Mouse (Mus musculus) forebrain, embryonic 12.5 days (tissue): ENCODE data around the gene Slc7a15. TPM values are rescaled to one million over a fixed set of nuclear protein-coding genes. Genes with fewer than 3 reads are reported as not detected.
"Not testable (repeated sequence)": the region's sequence is repeated elsewhere in the genome, so short reads cannot be mapped to it uniquely, and the experiment has no call there.

Experiments used
- ATAC-seq: fragments of 200-750 bp; cut with Nextera tagmentation; 2 replicates; pipeline ENCODE4 v1.8.0; 2017; ENCODE audit warnings: moderate TSS enrichment; ENCODE audit not compliant: low FRiP score
- H3K27ac ChIP-seq: fragments of 300-500 bp; sonication (generic); 2 replicates; pipeline ENCODE4 v1.5.1; 2016; ENCODE audit warnings: mild to moderate bottlenecking
- H3K27me3 ChIP-seq: fragments of 300-500 bp; sonication (generic); 2 replicates; pipeline ENCODE4 v1.6.1; 2016; ENCODE audit warnings: mild to moderate bottlenecking
- H3K36me3 ChIP-seq: fragments of 300-500 bp; sonication (generic); replicated peaks from 2 replicates; pipeline ENCODE4 v1.6.1; 2016; ENCODE audit warnings: mild to moderate bottlenecking
- H3K4me1 ChIP-seq: fragments of 300-500 bp; sonication (generic); 2 replicates; pipeline ENCODE4 v1.6.1; 2016
- H3K4me2 ChIP-seq: fragments of 300-500 bp; sonication (generic); 2 replicates; pipeline ENCODE4 v1.6.1; 2016; ENCODE audit warnings: mild to moderate bottlenecking, moderate library complexity
- H3K4me3 ChIP-seq: fragments of 300-500 bp; sonication (generic); replicated peaks from 2 replicates; pipeline ENCODE4 v1.5.1; 2016; ENCODE audit warnings: mild to moderate bottlenecking
- H3K9ac ChIP-seq: fragments of 300-500 bp; sonication (generic); 2 replicates; pipeline ENCODE4 v1.6.1; 2016; ENCODE audit warnings: mild to moderate bottlenecking
- H3K9me3 ChIP-seq: fragments of 300-500 bp; sonication (generic); 2 replicates; pipeline ENCODE4 v1.6.1; 2016
- WGBS: fragments of 180-500 bp; shearing (Covaris S2); methylation state at CpG from one replicate; pipeline ENCODE4 v1.1.7; 2016; 5-methylcytosine and 5-hydroxymethylcytosine counted together
- polyA plus RNA-seq: library from polyadenylated mRNA; unstranded; fragments of >200 nt; fragmentation: Nextera tagmentation; extraction: Ambion mirVana; gene quantifications from 2 replicates; pipeline ENCODE4 v1.2.1, GENCODE M21; 2016

Gene Slc7a15
- not detected in 2 replicates for polyA plus RNA-seq

DNA sequence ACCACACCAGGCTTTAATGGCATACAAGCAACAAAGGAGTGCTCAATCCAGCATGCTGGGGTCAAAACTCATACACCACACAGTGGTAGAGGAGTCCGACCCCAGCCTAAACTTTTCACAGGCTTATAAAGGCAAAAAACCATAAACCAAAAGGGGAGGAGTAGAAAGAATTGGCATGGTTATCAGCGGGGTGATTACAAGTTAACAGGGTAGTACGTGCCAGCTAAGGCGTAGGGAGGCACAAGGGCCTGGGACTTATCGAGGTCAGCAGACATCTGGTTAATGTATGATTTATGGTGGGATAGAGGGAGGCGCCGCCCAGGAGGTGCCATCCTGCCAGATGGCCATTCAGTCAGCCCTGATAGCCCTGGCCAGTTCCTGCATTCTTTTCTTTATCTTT lies at the start of gene Slc7a15:
Gene Slc7a15, minus strand, starts transcription at position 101 of the 400 bp plus-strand sequence.
- not testable (repeated sequence) for H3K27ac ChIP-seq, H3K27me3 ChIP-seq, ATAC-seq, H3K9me3 ChIP-seq, H3K4me1 ChIP-seq, H3K4me3 ChIP-seq, H3K9ac ChIP-seq, H3K36me3 ChIP-seq, H3K4me2 ChIP-seq
- WGBS = 95% methylated on average over 7 of the region's 7 CpGs

DNA sequence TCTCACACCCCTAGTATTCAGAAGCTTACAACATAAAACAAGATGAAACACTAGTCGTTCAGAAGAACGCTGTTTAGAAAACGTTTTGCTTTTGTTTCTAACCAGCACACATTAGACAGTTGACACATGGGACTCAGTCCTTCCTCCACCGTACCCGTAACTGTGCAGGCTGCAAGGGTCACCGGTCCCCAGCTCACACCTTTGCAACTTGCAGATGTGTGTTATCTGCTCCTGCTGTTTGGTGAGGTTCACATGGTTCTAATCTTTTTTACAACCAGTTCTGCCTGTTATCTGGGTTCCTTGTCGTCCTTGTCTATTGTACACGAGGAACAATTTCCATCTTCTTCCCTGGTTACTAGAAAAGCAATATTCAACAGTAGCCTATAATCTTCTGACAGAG lies 49.3 kb upstream of the Slc7a15 start:
- not testable (repeated sequence) for H3K27me3 ChIP-seq, H3K4me1 ChIP-seq, H3K9me3 ChIP-seq, H3K4me2 ChIP-seq, H3K4me3 ChIP-seq, H3K9ac ChIP-seq, H3K36me3 ChIP-seq, ATAC-seq, H3K27ac ChIP-seq
- WGBS = 78% methylated on average over 8 of the region's 8 CpGs

DNA sequence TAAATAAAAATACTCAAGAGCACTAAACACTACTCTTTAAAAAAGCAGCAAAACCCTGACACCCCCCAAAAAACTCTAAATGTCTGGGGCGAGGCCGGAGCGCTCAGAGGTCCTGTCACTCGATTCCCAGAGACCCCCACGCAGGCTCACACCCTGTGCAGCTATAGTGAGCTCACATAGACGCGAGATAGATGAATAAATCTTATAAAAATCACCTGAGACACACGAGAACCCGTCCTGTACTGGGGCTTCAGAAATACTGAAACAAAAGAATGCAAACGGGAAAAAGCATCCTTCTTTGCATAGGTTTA lies 42.5 kb upstream of the Slc7a15 start:
- Histone ChIP-seq H3K27me3 (no peaks in the 10 kb centered on the region), H3K4me1 (peaks cover 6% of the 10 kb centered on the region; the same call in 1 of the 2 replicates), H3K4me3 (peak overlapping the region; percentile 62), H3K9me3 (no peaks in the 10 kb centered on the region), H3K27ac (peak overlapping the region; percentile 91; the same call in 1 of the 2 replicates), H3K4me2 (peak overlapping the region; percentile 48), H3K36me3 (no peaks in the 10 kb centered on the region), H3K9ac (peak overlapping the region; percentile 78)
- ATAC-seq = peak; percentile 51
- WGBS = 8% methylated on average over 10 of the region's 10 CpGs

DNA sequence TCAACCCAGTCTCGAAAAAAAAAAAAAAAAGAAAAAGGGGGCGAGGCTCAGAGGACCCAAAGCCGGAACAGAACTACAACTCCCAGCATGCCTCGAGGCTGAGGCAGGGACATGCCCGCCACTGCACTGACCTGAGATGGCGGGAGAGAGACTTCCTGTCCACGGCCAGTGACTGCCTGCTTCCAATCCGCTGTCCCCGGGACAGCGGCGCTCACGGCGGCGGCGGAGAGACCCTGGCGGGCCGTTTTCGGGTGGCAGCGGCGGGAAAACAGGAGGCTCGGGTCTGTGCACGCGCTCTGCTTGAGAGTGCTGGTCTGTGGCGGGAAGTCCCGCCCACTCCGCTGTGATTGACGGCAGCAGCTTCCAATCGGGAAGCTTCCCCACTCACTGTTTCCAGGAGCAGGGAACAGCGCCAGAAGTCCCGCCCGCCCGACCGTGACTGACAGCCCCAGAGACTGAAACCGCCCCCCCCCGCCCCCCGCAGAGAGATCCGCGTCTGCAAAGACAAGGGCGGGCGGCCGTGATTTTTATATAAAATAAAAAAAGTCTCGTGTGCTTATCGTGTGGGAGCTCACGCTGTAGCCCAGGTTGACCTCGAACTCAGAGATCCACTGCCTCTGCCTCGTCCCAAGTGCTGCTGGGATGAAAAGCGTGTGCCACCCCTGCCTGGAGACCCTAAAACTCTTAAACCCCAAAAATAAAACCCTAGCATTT lies 42.0 kb upstream of the Slc7a15 start:
- peak overlapping the region; percentile 78 for H3K9ac ChIP-seq
- H3K4me1 ChIP-seq = peaks cover 6% of the 10 kb centered on the region; the same call in 1 of the 2 replicates
- peak; percentile 99 for ATAC-seq
- H3K27me3 ChIP-seq = no peaks in the 10 kb centered on the region
- peak overlapping the region; percentile 62 for H3K4me3 ChIP-seq
- no peaks in the 10 kb centered on the region for H3K9me3 ChIP-seq
- WGBS = under 1% methylated on average over 47 of the region's 47 CpGs
- H3K4me2 ChIP-seq = peak overlapping the region; percentile 48
- H3K27ac ChIP-seq = peak overlapping the region; percentile 91
- no peaks in the 10 kb centered on the region for H3K36me3 ChIP-seq

DNA sequence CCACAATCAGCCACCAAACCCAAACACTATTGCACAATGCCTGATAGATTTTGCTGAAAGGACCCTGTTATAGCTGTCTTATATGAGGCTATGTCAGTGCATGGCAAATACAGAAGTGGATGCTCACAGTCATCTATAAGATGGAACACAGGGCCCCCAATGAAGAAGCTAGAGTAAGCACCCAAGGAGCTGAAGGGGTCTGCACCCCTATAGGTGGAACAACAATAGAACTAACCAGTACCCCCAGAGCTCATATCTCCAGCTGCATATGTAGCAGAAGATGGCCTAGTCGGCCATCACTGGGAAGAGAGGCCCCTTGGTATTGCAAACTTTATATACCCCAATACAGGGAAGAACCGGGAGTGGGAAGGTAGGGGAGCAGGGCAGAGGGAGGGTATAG lies 41.3 kb upstream of the Slc7a15 start:
- H3K4me3 ChIP-seq = peak overlapping the region; percentile 62
- peak overlapping the region; percentile 44; the same call in 1 of the 2 replicates for H3K9ac ChIP-seq
- H3K4me1 ChIP-seq, H3K27me3 ChIP-seq, H3K27ac ChIP-seq, H3K9me3 ChIP-seq, H3K36me3 ChIP-seq: not testable (repeated sequence)
- peak overlapping the region; percentile 58 for H3K4me2 ChIP-seq
- 8% methylated on average over 2 of the region's 2 CpGs for WGBS
- 0 out of 2 replicates have a peak, but pooled peaks have one; percentile 2 for ATAC-seq

DNA sequence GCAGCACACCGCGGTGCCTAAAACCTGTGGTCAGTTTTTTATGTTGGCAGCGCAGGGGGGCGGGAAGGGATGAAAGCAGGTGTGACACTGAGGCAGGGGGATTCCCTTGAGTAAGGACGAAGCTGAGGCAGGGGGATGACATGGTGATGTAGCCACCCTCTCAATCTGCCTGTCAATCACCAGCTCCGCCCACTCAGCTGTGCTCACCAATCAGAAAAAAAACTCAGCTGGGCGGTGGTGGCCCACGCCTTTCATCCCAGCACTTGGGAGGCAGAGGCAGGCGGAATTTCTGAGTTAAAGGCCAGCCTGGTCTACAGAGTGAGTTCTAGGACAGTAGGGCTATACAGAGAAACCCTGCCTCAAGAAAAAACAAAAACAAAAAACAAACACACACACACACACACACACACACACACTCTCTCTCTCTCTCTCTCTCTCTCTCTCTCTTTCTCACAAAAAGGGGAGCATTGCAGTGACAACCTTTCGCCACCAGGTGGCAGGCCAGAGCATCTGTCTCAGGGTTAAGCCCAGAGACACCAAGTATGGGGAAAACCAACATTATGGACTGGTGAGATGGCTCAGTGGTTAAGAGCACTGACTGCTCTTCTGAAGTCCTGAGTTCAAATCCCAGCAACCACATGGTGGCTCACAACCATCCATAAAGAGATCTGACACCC lies 39.7 kb upstream of the Slc7a15 start:
- not testable (repeated sequence) for H3K27ac ChIP-seq, H3K4me2 ChIP-seq, H3K9me3 ChIP-seq, H3K27me3 ChIP-seq, H3K9ac ChIP-seq, H3K4me3 ChIP-seq, ATAC-seq, H3K36me3 ChIP-seq, H3K4me1 ChIP-seq
- WGBS = 72% methylated on average over 10 of the region's 10 CpGs

DNA sequence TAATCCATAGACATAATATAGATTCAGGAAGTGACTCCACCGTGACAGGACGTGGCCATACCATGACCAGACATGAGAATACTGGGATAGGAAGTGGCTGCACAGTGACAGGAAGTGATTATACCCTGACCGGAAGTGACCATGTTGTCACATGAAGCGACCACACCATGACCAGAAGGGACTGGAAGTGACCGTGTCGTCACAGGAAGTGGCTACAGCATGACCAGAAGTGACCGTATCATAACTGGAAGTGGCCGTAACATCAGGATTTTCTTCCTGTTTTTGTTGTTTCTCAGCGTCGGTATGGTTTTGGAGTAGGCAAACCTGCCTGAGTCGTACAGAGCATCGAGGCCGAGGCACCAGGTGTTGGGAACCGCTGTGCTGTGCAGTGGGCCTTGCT lies 38.1 kb upstream of the Slc7a15 start:
- Histone ChIP-seq H3K27ac (no peak overlapping the region), H3K36me3 (no peaks in the 10 kb centered on the region), H3K27me3 (no peaks in the 10 kb centered on the region), H3K9me3 (no peaks in the 10 kb centered on the region), H3K4me2 (no peak overlapping the region), H3K4me1 (peaks cover 6% of the 10 kb centered on the region; the same call in 1 of the 2 replicates), H3K9ac (no peak overlapping the region), H3K4me3 (no peak overlapping the region)
- no peak for ATAC-seq
- 96% methylated on average over 14 of the region's 14 CpGs for WGBS

DNA sequence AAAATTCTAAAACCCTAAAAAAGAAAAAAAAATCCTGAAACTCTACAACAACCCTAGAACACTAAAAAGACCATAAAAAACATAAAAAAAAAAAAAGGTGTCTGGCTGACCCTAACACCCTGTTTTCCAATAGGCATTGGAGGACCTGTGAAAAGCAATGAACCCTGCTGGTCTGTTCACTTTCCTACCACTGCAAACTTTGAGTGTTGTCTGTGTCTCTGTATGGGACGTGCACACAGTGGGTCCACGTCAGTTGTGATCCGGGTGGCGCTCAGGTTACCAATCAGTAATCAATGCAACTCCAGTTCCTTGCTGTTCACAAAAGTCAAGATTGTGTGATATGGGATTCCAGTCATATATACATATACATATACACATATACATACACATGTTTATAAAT lies 36.7 kb upstream of the Slc7a15 start:
- WGBS = 94% methylated on average over 4 of the region's 4 CpGs
- Histone ChIP-seq H3K4me2 (no peak overlapping the region), H3K27ac (no peak overlapping the region), H3K9me3 (no peaks in the 10 kb centered on the region), H3K27me3 (no peaks in the 10 kb centered on the region), H3K4me3 (no peak overlapping the region), H3K4me1 (peaks cover 4% of the 10 kb centered on the region; the same call in 1 of the 2 replicates), H3K36me3 (no peaks in the 10 kb centered on the region), H3K9ac (no peak overlapping the region)
- no peak for ATAC-seq

DNA sequence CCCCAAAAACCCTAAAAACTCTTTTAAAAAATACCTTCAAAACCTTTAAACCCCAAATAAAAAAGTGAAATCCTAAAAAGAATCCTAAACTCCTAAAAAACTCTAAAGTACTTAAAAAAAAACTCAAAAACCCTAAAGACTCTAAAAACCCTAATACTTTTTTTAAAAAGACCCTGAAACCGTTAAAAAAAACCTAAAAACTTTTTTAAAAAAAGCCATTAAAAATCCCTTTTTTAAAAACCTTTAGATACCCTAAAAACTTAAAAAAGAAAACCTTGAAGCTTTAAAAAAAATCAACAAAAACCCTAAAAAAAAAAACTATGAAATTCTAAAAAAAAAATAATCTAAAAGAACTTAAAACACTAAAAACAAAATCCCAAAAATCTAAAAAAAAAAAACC lies 35.4 kb upstream of the Slc7a15 start:
- ATAC-seq = no peak
- Histone ChIP-seq H3K36me3 (no peaks in the 10 kb centered on the region), H3K9me3 (no peaks in the 10 kb centered on the region), H3K4me1 (no peaks in the 10 kb centered on the region), H3K27ac (no peak overlapping the region), H3K4me2 (no peak overlapping the region), H3K27me3 (no peaks in the 10 kb centered on the region), H3K9ac (no peak overlapping the region), H3K4me3 (no peak overlapping the region)
- WGBS = 98% methylated on average over 1 of the region's 1 CpGs

DNA sequence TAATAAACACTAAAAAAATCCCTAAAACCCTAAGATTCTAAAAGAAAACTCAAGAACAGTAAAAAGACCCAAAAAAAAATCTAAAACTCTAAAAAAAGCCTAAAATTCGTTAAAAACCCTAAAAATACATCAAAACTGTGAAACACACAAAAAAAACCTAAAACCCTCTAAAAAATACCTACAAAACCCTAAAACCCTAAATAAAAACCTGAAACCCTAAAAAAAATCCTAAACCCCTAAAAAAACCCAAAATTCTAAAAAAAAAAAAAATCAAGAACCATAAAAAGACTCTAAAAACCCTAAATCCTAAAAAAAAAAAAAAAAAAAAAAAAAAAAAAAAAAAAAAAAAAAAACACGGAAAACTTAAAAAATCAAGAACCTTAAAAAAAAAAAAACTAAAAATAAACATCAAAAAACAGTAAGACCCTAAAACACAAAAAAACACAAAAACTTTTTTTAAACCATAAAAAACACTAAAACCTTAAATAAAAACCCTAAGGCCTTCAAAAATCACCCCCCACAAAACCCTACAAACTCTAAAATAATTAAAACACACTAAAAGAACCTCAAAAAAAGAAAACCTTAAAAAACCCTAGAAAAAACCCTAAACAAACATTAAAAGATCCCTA lies 34.0 kb upstream of the Slc7a15 start:
- ATAC-seq = no peak
- H3K4me3 ChIP-seq = no peak overlapping the region
- H3K9ac ChIP-seq = no peak overlapping the region
- WGBS = 81% methylated on average over 2 of the region's 2 CpGs
- no peaks in the 10 kb centered on the region for H3K9me3 ChIP-seq
- H3K36me3 ChIP-seq = no peaks in the 10 kb centered on the region
- no peak overlapping the region for H3K4me2 ChIP-seq
- H3K27me3 ChIP-seq = no peaks in the 10 kb centered on the region
- H3K4me1 ChIP-seq = no peaks in the 10 kb centered on the region
- H3K27ac ChIP-seq = no peak overlapping the region

DNA sequence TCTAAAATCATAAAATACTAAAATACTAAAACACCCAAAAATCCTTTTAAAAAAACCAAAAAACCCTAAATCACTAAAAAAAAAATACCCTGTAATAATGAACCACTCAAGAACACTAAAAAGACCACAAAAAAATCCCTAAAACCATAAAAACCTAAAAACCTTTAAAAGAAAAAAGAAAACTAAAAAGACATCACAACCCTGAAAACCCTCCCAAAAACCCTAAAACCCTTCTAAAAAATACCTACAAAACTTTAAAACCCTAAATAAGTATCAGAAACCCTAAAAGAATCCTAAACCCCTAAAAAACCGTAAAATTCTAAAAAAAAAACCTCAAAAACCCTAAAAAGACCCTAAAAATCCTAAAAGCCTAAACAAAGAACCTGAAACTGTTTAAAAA lies 32.8 kb upstream of the Slc7a15 start:
- Histone ChIP-seq H3K4me1 (no peaks in the 10 kb centered on the region), H3K9me3 (no peaks in the 10 kb centered on the region), H3K27me3 (no peaks in the 10 kb centered on the region), H3K9ac (no peak overlapping the region), H3K4me2 (no peak overlapping the region), H3K36me3 (no peaks in the 10 kb centered on the region), H3K27ac (no peak overlapping the region), H3K4me3 (no peak overlapping the region)
- no peak for ATAC-seq
- WGBS = 93% methylated on average over 1 of the region's 1 CpGs

DNA sequence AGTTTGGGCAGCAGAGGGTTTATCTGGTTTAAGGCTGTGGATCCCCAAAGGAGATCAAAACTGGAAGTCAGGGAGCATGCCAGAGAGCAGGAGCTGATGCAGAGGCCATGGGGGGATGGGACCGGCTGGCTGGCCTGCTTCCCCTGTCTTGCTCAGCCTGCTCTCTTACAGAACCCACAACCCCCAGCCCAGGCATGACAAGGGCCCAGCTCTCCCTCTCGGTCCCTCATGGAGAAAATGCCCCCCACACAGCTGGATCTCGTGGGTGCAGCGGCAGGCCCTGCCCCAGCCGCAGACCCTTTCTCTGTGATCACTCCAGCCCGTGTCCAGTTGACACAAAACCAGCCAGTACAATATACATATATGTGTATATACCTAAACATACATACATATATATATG lies 30.7 kb upstream of the Slc7a15 start:
- no peaks in the 10 kb centered on the region for H3K9me3 ChIP-seq
- no peak overlapping the region for H3K4me3 ChIP-seq
- no peaks in the 10 kb centered on the region for H3K36me3 ChIP-seq
- WGBS = 96% methylated on average over 6 of the region's 6 CpGs
- no peaks in the 10 kb centered on the region for H3K4me1 ChIP-seq
- H3K9ac ChIP-seq = no peak overlapping the region
- H3K4me2 ChIP-seq = no peak overlapping the region
- no peak for ATAC-seq
- H3K27ac ChIP-seq = no peak overlapping the region
- H3K27me3 ChIP-seq = no peaks in the 10 kb centered on the region

DNA sequence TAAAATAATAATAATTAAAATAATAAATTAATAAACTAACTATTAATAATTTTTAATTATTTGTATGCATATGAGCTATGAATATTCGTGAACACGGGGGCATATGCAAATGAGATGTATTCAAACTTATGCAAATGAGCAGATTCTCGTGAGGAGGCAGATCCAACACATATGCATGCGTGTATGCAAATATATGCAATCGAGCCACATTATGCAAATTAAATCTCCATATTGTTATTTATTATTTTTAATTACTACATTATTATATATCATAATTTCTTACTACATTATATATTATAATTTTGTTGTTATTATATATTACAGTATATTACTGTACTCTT lies 21.8 kb upstream of the Slc7a15 start:
- Histone ChIP-seq H3K36me3 (no peaks in the 10 kb centered on the region), H3K27me3 (no peaks in the 10 kb centered on the region), H3K9ac (no peak overlapping the region), H3K27ac (no peak overlapping the region), H3K4me1 (no peaks in the 10 kb centered on the region), H3K4me3 (no peak overlapping the region), H3K9me3 (no peaks in the 10 kb centered on the region), H3K4me2 (no peak overlapping the region)
- WGBS = 84% methylated on average over 5 of the region's 5 CpGs
- ATAC-seq = peak; percentile 75; the same call in 1 of the 2 replicates
